Mouse (Mus musculus): ENCODE measurements around the gene Olfr1356.
"Not testable (repeated sequence)": the region's sequence is repeated elsewhere in the genome, so short reads cannot be mapped to it uniquely, and the experiment has no call there.

The Olfr1356 gene

GRCm38 (mm10) chr10:78852066-78852465 lies at the start of gene Olfr1356:
Gene Olfr1356 (minus strand): TSS chr10:78852166.
- DNase-seq (ENCODE audit: low read depth, low spot score) = peak; percentile 2

GRCm38 (mm10) chr10:78875240-78875639 lies 23.3 kb upstream of the Olfr1356 start, which contains the start of gene Olfr1355:
Gene Olfr1355 (plus strand): TSS chr10:78875540.
- DNase-seq (ENCODE audit: low read depth, low spot score) = no peak

- DNase-seq (ENCODE audit: low read depth, low spot score) = not testable (repeated sequence)
Measured at GRCm38 (mm10) chr10:78840456-78840855, 11.5 kb downstream of the Olfr1356 start.

- DNase-seq (ENCODE audit: low read depth, low spot score) = peak; percentile 93
Measured at GRCm38 (mm10) chr10:78812358-78813060, 39.5 kb downstream of the Olfr1356 start.

GRCm38 (mm10) chr10:78801449-78801848 lies 50.5 kb downstream of the Olfr1356 start:
- no peak for DNase-seq (ENCODE audit: low read depth, low spot score)
